Mouse (Mus musculus): Measurements from ENCODE around the gene Ddx27. TPM values are rescaled to one million over a fixed set of nuclear protein-coding genes. Genes with fewer than 3 reads are reported as not detected.

The Ddx27 gene
- total and polyA plus RNA-seq, 2 experiments from 2014 or later = 36.9 to 42.5 TPM

- Histone ChIP-seq H3K36me3 (ENCODE audit: insufficient read depth) (no peaks in the 10 kb centered on the region), H3K9ac (no peak overlapping the region), H3K4me3 (ENCODE audit: low read depth, low read length) (no peak overlapping the region), H3K4me2 (ENCODE audit: low read depth) (no peak overlapping the region), H3K27me3 (ENCODE audit: insufficient read depth, low read length) (no peaks in the 10 kb centered on the region), H3K27ac (ENCODE audit: low read depth, low read length) (no peak overlapping the region), H3K4me1 (ENCODE audit: insufficient read depth) (no peaks in the 10 kb centered on the region), H3K9me3 (ENCODE audit: low read length) (no peaks in the 10 kb centered on the region)
- no peak for TF ChIP-seq CTCF (IDR thresholded peaks at IDR 0.05; ENCODE audit: low read depth)
- ATAC-seq (no peak), DNase-seq (no peak)
- 88% methylated on average over 7 of the region's 7 CpGs for WGBS
Measured at GRCm38 (mm10) chr2:166990861-166991260, 24.1 kb upstream of the Ddx27 start.

- ATAC-seq (no peak), DNase-seq (no peak)
- no peak overlapping the region for H3K27ac ChIP-seq (ENCODE audit: low read depth, low read length)
- no peak for TF ChIP-seq CTCF (IDR thresholded peaks at IDR 0.05; ENCODE audit: low read depth)
- no peak overlapping the region for H3K9ac ChIP-seq
- no peaks in the 10 kb centered on the region for H3K27me3 ChIP-seq (ENCODE audit: insufficient read depth, low read length)
- H3K4me2 ChIP-seq (ENCODE audit: low read depth) = no peak overlapping the region
- no peaks in the 10 kb centered on the region for H3K4me1 ChIP-seq (ENCODE audit: insufficient read depth)
- H3K9me3 ChIP-seq (ENCODE audit: low read length) = no peaks in the 10 kb centered on the region
- no peak overlapping the region for H3K4me3 ChIP-seq (ENCODE audit: low read depth, low read length)
- no peaks in the 10 kb centered on the region for H3K36me3 ChIP-seq (ENCODE audit: insufficient read depth)
Measured at GRCm38 (mm10) chr2:166991945-166992344, 23.0 kb upstream of the Ddx27 start.

GRCm38 (mm10) chr2:166995021-166995795, 19.8 kb upstream of the Ddx27 start:
- Histone ChIP-seq H3K4me3 (ENCODE audit: low read depth, low read length) (peak overlapping the region; percentile 97), H3K27ac (ENCODE audit: low read depth, low read length) (peak overlapping the region; percentile 98), H3K4me2 (ENCODE audit: low read depth) (peak overlapping the region; percentile 84), H3K9me3 (ENCODE audit: low read length) (no peaks in the 10 kb centered on the region), H3K4me1 (ENCODE audit: insufficient read depth) (no peaks in the 10 kb centered on the region), H3K27me3 (ENCODE audit: insufficient read depth, low read length) (no peaks in the 10 kb centered on the region), H3K9ac (peak overlapping the region; percentile 92), H3K36me3 (ENCODE audit: insufficient read depth) (no peaks in the 10 kb centered on the region)
- 5% methylated on average over 28 of the region's 28 CpGs for WGBS
- ATAC-seq = peak; percentile 10
- DNase-seq = peak; percentile 47
- no peak for TF ChIP-seq CTCF (IDR thresholded peaks at IDR 0.05; ENCODE audit: low read depth)

GRCm38 (mm10) chr2:166995796-166996532, 19.0 kb upstream of the Ddx27 start, which contains the start of gene Stau1:
TSS of gene Stau1 (minus strand) at chr2:166996299.
- no peaks in the 10 kb centered on the region for H3K9me3 ChIP-seq (ENCODE audit: low read length)
- under 1% methylated on average over 81 of the region's 88 CpGs for WGBS
- peak within 1 kb of the TSS; percentile 97 for H3K4me3 ChIP-seq (ENCODE audit: low read depth, low read length)
- no peak for TF ChIP-seq CTCF (IDR thresholded peaks at IDR 0.05; ENCODE audit: low read depth)
- H3K27ac ChIP-seq (ENCODE audit: low read depth, low read length) = peak within 1 kb of the TSS; percentile 98
- H3K36me3 ChIP-seq (ENCODE audit: insufficient read depth) = no peaks in the 10 kb centered on the region
- peak; percentile 99 for DNase-seq
- H3K4me1 ChIP-seq (ENCODE audit: insufficient read depth) = no peaks in the 10 kb centered on the region
- H3K9ac ChIP-seq = peak within 1 kb of the TSS; percentile 92
- H3K4me2 ChIP-seq (ENCODE audit: low read depth) = peak within 1 kb of the TSS; percentile 84
- H3K27me3 ChIP-seq (ENCODE audit: insufficient read depth, low read length) = no peaks in the 10 kb centered on the region
- ATAC-seq = peak; percentile 100

DNA sequence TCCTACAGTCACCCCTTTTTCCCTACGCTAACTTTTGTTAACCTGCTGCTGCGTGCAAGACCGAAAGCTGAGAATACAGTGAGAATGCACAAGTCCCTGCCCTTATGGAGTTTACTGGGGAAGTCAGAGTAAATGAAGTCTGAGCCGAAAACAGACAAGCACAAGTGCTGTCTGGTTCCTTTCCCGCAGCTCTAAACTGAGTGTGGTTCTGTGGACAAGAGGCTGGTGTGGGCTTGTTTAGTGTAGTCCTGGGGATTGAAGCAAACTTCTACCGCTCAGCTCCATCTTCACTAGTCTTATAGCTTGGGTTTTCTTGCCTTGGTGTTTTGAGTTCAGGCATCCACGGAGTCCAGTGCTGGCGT, 18.5 kb upstream of the Ddx27 start:
- 39% methylated on average over 8 of the region's 8 CpGs for whole genome bisulfite sequencing
- H3K27ac ChIP-seq (ENCODE audit: low read depth, low read length) = peak overlapping the region; percentile 84
- peak overlapping the region; percentile 59 for H3K9ac ChIP-seq
- no peaks in the 10 kb centered on the region for H3K9me3 ChIP-seq (ENCODE audit: low read length)
- H3K4me1 ChIP-seq (ENCODE audit: insufficient read depth) = no peaks in the 10 kb centered on the region
- TF ChIP-seq CTCF (IDR thresholded peaks at IDR 0.05; ENCODE audit: low read depth) = no peak
- no peaks in the 10 kb centered on the region for H3K36me3 ChIP-seq (ENCODE audit: insufficient read depth)
- ATAC-seq (peak; percentile 14; the same call in 1 of the 2 replicates), DNase-seq (no peak)
- peak overlapping the region; percentile 61 for H3K4me2 ChIP-seq (ENCODE audit: low read depth)
- H3K27me3 ChIP-seq (ENCODE audit: insufficient read depth, low read length) = no peaks in the 10 kb centered on the region
- H3K4me3 ChIP-seq (ENCODE audit: low read depth, low read length) = peak overlapping the region; percentile 97

GRCm38 (mm10) chr2:167001486-167001885, 13.5 kb upstream of the Ddx27 start:
- no peaks in the 10 kb centered on the region for H3K36me3 ChIP-seq (ENCODE audit: insufficient read depth)
- no peak for ATAC-seq
- H3K27ac ChIP-seq (ENCODE audit: low read depth, low read length) = no peak overlapping the region
- H3K9ac ChIP-seq = no peak overlapping the region
- WGBS = 75% methylated on average over 9 of the region's 9 CpGs
- no peaks in the 10 kb centered on the region for H3K27me3 ChIP-seq (ENCODE audit: insufficient read depth, low read length)
- H3K4me3 ChIP-seq (ENCODE audit: low read depth, low read length) = no peak overlapping the region
- H3K4me2 ChIP-seq (ENCODE audit: low read depth) = no peak overlapping the region
- no peaks in the 10 kb centered on the region for H3K4me1 ChIP-seq (ENCODE audit: insufficient read depth)
- no peaks in the 10 kb centered on the region for H3K9me3 ChIP-seq (ENCODE audit: low read length)
- TF ChIP-seq CTCF (IDR thresholded peaks at IDR 0.05; ENCODE audit: low read depth) = no peak
- no peak for DNase-seq

Measured in forebrain, postnatal 0 days (tissue).